Mouse (Mus musculus): ENCODE data around the gene Slit3.

DNA sequence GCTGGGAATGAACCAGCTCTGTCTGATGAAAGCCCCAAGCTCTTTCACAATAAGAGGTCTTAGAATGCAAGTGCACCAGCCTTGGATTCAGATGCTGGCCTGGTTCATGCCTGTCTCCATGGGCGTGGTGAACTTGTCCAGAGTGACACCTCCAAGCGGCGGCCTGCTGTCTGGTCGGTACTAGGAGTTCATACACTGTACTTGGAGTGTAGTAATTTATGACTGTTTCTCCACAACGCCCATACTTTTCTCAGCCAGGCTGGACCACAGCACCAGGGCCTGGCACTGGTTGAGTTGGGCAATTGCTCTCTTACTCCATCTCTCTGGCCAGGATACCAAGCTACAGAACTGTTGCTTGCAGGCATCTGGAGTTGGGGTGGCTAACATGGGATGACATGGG is 602.9 kb downstream of the Slit3 start:
- TF ChIP-seq POLR2A (IDR thresholded peaks at IDR 0.05; ENCODE audit: low read depth, low read length) (no peak), NRF1 (IDR thresholded peaks at IDR 0.05; ENCODE audit: low read depth, low read length) (no peak), E2F4 (IDR thresholded peaks at IDR 0.05; ENCODE audit: insufficient replicate concordance, low read depth, low read length) (no peak), CTCF (conservative IDR thresholded peaks at IDR 0.05 in 1 of 2, IDR thresholded peaks at IDR 0.05 in 1 of 2; ENCODE audit: low read depth in 2 of 2, low read length in 2 of 2) (no peak), MAFK (IDR thresholded peaks at IDR 0.05; ENCODE audit: insufficient replicate concordance, low read length) (no peak), JUND (conservative IDR thresholded peaks at IDR 0.05; ENCODE audit: low read depth, low read length) (no peak), MAZ (IDR thresholded peaks at IDR 0.05; ENCODE audit: low read depth, low read length) (no peak)
